Mouse (Mus musculus) heart, adult 2 months (tissue): ENCODE results near the gene Prelid1. TPM values are rescaled to one million over a fixed set of nuclear protein-coding genes. Genes with fewer than 3 reads are reported as not detected.

Experiments
- DNase-seq, 2 experiments: peaks; one replicate each; pipeline ENCODE4 v3.0.0; 2021
- H3K27ac ChIP-seq: fragments of 200-600 bp; 2 replicates; pipeline ENCODE4 v1.8.1; 2022
- H3K27me3 ChIP-seq: fragments of 200-500 bp; 2 replicates; pipeline ENCODE4 v1.6.1; 2012; ENCODE audit warnings: mild to moderate bottlenecking, low read length, inconsistent platforms, mixed read lengths; ENCODE audit not compliant: control insufficient read depth, insufficient read depth
- H3K36me3 ChIP-seq: fragments of 200-500 bp; 2 replicates; pipeline ENCODE4 v1.6.1; 2012; ENCODE audit warnings: low read length, inconsistent platforms; ENCODE audit not compliant: control insufficient read depth, insufficient read depth
- H3K4me1 ChIP-seq: fragments of 200-500 bp; 2 replicates; pipeline ENCODE4 v1.6.1; 2011; ENCODE audit warnings: low read length; ENCODE audit not compliant: control insufficient read depth, insufficient read depth
- H3K4me3 ChIP-seq: fragments of 200-600 bp; 2 replicates; pipeline ENCODE4 v1.8.1; 2022
- H3K79me2 ChIP-seq: fragments of 200-500 bp; replicated peaks from 2 replicates; pipeline ENCODE4 v1.6.1; 2012; ENCODE audit warnings: mild to moderate bottlenecking, inconsistent platforms, low read length, moderate library complexity, mixed read lengths; ENCODE audit not compliant: control insufficient read depth, insufficient read depth
- H3K9ac ChIP-seq: fragments of 200-500 bp; 2 replicates; pipeline ENCODE4 v1.6.1; 2012; ENCODE audit warnings: low read depth, mild to moderate bottlenecking, control low read depth, inconsistent platforms, low read length, mixed read lengths
- CTCF ChIP-seq: fragments of 200-600 bp; IDR thresholded peaks from 2 replicates; pipeline ENCODE4 v1.8.1; 2022; ENCODE audit warnings: antibody characterized with exemption, mild to moderate bottlenecking, moderate library complexity
- EP300 ChIP-seq: fragments of 200-500 bp; IDR thresholded peaks from 2 replicates; pipeline ENCODE4 v1.6.1; 2011; ENCODE audit warnings: low read depth, low read length, control low read depth; ENCODE audit not compliant: insufficient read depth
- POLR2A ChIP-seq: fragments of 200-500 bp; IDR thresholded peaks from 2 replicates; pipeline ENCODE4 v1.6.1; 2011; ENCODE audit warnings: mild to moderate bottlenecking, low read depth, low read length, control low read depth; ENCODE audit not compliant: insufficient read depth
- WGBS: fragments of 180-500 bp; shearing (Covaris S2); methylation state at CpG from one replicate; pipeline ENCODE4 v1.1.7; 2018; 5-methylcytosine and 5-hydroxymethylcytosine counted together
- intact Hi-C: fragments of 180-260 bp; cut with DNase I; formaldehyde crosslinking; loops from one replicate; pipeline ENCODE4 v1.15.1; 2025
- polyA plus RNA-seq: library from polyadenylated mRNA; depleted of rRNA; stranded (reverse); fragments of >200 nt; gene quantifications from 2 replicates; pipeline ENCODE4 v1.2.3, GENCODE M21; 2012
- total RNA-seq, 2 experiments: library from RNA; stranded (reverse); gene quantifications; 2 replicates each; pipeline ENCODE4 v1.2.3; 2021

Gene Prelid1
- total and polyA plus RNA-seq, 3 experiments, result 37.4 to 70.1 (median 40.8) TPM

DNA sequence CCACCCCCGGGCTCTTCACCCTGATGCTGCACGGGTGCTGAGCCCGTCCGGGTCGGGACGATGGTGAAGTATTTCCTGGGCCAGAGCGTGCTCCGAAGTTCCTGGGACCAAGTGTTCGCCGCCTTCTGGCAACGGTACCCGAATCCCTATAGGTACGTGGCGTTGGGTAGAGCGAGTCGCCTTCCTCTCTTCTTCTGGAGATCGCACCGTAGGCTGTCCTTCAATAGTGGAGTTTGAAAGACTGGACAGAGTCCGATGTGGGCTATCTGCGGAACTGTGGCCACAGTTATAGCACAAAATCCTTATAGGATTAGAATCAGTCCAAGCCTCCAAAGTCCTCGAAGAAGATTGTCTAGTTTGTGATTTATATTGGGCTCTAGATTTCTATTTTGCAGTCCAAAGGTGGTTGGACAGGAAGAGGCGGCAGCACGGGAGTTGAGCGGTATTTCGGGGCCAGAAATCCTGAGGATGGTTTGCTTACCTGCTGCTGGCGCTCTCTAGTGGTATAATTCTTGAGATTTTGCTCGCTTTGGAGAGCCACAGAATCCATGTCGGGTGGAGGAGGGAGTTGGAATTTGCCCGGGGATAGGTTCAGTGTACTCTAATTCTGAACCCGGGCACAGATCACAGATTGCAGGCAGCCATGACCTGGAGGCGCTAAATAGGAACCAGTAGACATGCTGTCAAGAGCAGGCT, 2.0 kb downstream of the Prelid1 start:
- peaks cover 3% of the 10 kb centered on the region; the same call in 1 of the 2 replicates for H3K79me2 ChIP-seq
- DNase-seq, result no peak
- H3K27me3 ChIP-seq, result no peaks in the 10 kb centered on the region
- H3K27ac ChIP-seq, result peak overlapping the region; percentile 85
- peak overlapping the region; percentile 90 for H3K9ac ChIP-seq
- intact Hi-C loops, result loop anchor here (5.0 to 10.0 kb wide), 3 partner anchors 110 to 217 kb away; partner anchors contain the start of genes Uimc1 and Zfp346
- H3K4me1 ChIP-seq, result peaks cover 3% of the 10 kb centered on the region
- peak overlapping the region; percentile 84 for H3K4me3 ChIP-seq
- no peaks in the 10 kb centered on the region for H3K36me3 ChIP-seq
- TF ChIP-seq CTCF, result peak; percentile 54
- TF ChIP-seq POLR2A, result no peak
- no peak for TF ChIP-seq EP300
- WGBS, result under 1% methylated on average over 31 of the region's 31 CpGs

DNA sequence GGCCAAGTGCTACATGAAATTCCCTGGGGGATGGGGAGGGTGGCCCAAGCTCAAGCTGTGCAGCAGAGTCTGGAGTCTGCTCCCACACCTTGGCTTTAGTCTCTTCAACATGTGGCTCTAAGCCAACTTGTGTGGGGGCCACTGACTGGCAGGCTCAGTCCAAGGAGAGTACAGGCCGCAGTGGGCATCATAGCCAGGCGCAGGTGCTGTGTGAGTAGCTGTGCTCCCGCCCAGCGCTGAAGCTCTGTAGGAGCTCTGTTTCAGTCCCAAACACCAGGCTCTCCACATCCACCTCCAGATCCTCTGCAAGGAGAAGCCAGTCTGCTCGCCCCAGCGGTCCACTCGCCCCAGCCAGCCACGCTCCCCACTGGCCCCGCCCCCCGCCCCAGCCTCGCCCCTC, 5.3 kb downstream of the Prelid1 start:
- intact Hi-C loops, result loop anchor here (10.0 kb wide), 1 partner anchor 221 kb away; the partner anchor contains the start of genes Uimc1 and Zfp346
- peaks cover 4% of the 10 kb centered on the region for H3K4me1 ChIP-seq
- H3K27ac ChIP-seq, result no peak overlapping the region

DNA sequence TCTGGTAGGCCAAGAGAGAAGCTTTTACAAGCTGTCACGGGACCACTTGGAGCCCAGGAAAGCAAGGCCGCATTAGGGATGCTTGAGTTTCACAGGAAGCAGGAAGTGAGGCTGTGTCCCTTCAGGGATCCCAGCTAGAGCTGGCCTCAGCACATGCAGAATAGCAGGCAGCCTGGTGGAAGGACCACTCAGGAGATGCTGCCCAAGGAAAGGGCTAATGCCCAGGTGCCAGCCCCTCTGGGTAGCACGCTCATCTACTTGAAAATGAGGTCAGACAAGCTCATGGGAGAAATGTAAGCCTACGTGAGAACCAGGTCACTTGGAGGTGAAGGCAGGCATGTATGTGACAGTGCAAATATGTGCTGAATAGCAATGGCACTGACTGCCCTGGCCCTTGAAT, 6.9 kb downstream of the Prelid1 start:
- Histone ChIP-seq H3K79me2 (no peaks in the 10 kb centered on the region), H3K4me1 (peaks cover 2% of the 10 kb centered on the region), H3K27ac (no peak overlapping the region), H3K27me3 (no peaks in the 10 kb centered on the region), H3K4me3 (no peak overlapping the region), H3K36me3 (no peaks in the 10 kb centered on the region), H3K9ac (no peak overlapping the region)
- no peak for TF ChIP-seq POLR2A
- TF ChIP-seq CTCF, result no peak
- TF ChIP-seq EP300, result no peak
- no peak for DNase-seq
- intact Hi-C loops, result loop anchor here (10.0 kb wide), 1 partner anchor 222 kb away; the partner anchor contains the start of genes Uimc1 and Zfp346
- WGBS, result 35% methylated on average over 4 of the region's 4 CpGs

More for the DNA sequence above, 5.3 kb downstream of the Prelid1 start:
- peaks cover 3% of the 10 kb centered on the region; the same call in 1 of the 2 replicates for H3K79me2 ChIP-seq
- H3K36me3 ChIP-seq, result no peaks in the 10 kb centered on the region
- no peak overlapping the region for H3K4me3 ChIP-seq
- H3K9ac ChIP-seq, result no peak overlapping the region
- TF ChIP-seq POLR2A (no peak), EP300 (no peak), CTCF (no peak)
- H3K27me3 ChIP-seq, result no peaks in the 10 kb centered on the region
- DNase-seq, result no peak
- WGBS, result 74% methylated on average over 11 of the region's 11 CpGs

DNA sequence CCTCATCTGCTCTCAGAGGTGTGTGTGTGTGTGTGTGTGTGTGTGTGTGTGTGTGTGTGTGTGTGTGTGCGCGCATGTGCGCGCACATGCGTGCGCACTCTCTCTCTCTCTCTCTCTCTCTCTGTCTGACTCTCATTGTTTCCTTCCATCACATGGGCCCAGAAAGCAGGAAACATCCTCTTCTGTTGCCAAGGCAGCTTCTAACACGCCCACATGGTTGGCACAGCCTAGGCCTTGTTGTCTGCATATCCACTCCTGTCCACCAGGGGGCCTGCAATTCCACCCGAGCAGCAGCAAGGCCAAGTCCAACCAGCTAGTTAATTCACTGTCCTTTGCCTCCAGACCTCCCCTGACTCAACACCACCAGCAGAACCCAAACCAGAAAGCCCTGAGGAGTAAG, 7.3 kb downstream of the Prelid1 start:
- H3K4me3 ChIP-seq, result no peak overlapping the region

DNA sequence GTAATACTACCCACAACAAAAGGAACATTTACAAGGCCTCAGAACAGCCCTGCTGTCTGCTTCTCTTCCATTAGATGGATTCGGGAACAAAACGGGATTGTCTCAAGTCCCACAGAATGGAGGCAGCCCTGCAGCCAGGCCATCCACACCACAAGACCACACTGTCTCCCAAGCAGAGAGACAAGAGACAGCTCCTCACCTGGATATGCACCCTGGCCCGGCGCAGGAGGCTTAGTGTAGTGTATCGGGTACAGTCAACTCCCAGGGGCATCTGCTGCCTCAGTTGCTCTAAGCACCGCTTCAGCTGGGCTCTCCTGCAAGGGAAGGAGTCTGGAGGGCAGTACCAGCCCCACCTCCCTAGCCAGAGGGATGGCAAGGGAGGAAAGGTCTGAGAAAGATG, 7.9 kb downstream of the Prelid1 start:
- no peaks in the 10 kb centered on the region for H3K36me3 ChIP-seq
- no peaks in the 10 kb centered on the region for H3K27me3 ChIP-seq
- H3K27ac ChIP-seq, result no peak overlapping the region
- H3K4me3 ChIP-seq, result no peak overlapping the region
- peaks cover 2% of the 10 kb centered on the region; the same call in 1 of the 2 replicates for H3K4me1 ChIP-seq
- no peak for DNase-seq
- intact Hi-C loops, result loop anchor here (2.0 to 10.0 kb wide), 2 partner anchors 35 to 223 kb away; partner anchors contain the start of genes Lman2, Uimc1 and Zfp346
- H3K9ac ChIP-seq, result no peak overlapping the region
- whole genome bisulfite sequencing, result 84% methylated on average over 6 of the region's 6 CpGs
- H3K79me2 ChIP-seq, result no peaks in the 10 kb centered on the region
- TF ChIP-seq CTCF (no peak), POLR2A (no peak), EP300 (no peak)

More for the DNA sequence above, 7.3 kb downstream of the Prelid1 start:
- no peaks in the 10 kb centered on the region for H3K36me3 ChIP-seq
- TF ChIP-seq POLR2A (no peak), CTCF (peak; percentile 85), EP300 (0 out of 2 replicates have a peak, but pooled peaks have one; percentile 49)
- intact Hi-C loops, result loop anchor here (2.0 to 10.0 kb wide), 2 partner anchors 35 to 223 kb away; partner anchors contain the start of genes Lman2, Uimc1 and Zfp346
- no peaks in the 10 kb centered on the region for H3K79me2 ChIP-seq
- no peak overlapping the region for H3K9ac ChIP-seq
- peak; percentile 78 to 85 for DNase-seq
- WGBS, result 29% methylated on average over 8 of the region's 8 CpGs
- no peaks in the 10 kb centered on the region for H3K27me3 ChIP-seq
- peaks cover 2% of the 10 kb centered on the region for H3K4me1 ChIP-seq
- no peak overlapping the region for H3K27ac ChIP-seq

DNA sequence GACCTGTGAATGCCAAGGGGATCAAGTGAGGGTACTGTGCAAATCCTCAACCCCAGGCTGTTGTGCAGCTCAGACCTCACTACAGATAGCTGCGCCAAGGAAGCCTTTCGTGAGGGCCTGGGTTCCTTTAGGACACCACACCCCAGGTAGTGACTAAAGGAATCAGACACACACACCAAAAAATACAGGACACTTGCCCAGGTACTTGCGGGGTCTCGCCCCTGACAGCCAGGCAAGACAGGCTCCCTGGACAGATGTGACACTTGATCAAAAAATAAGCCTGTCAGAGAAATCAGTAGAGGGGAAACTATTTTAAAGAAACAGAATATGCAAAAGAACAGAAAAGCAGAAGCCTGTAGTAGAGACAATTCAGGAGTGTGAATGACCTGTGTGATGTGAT, 8.3 kb downstream of the Prelid1 start:
- 84% methylated on average over 4 of the region's 4 CpGs for WGBS
- TF ChIP-seq CTCF (no peak), EP300 (no peak), POLR2A (no peak)
- intact Hi-C loops, result loop anchor here (2.0 to 10.0 kb wide), 2 partner anchors 34 to 224 kb away; partner anchors contain the start of genes Lman2, Uimc1 and Zfp346
- H3K27me3 ChIP-seq, result no peaks in the 10 kb centered on the region
- H3K9ac ChIP-seq, result no peak overlapping the region
- DNase-seq, result no peak
- H3K4me3 ChIP-seq, result no peak overlapping the region
- H3K79me2 ChIP-seq, result no peaks in the 10 kb centered on the region
- no peaks in the 10 kb centered on the region for H3K36me3 ChIP-seq
- H3K27ac ChIP-seq, result no peak overlapping the region
- peaks cover 2% of the 10 kb centered on the region; the same call in 1 of the 2 replicates for H3K4me1 ChIP-seq
